Mouse (Mus musculus) ES-E14 (cell line): ENCODE results near the gene Dclk1.

ENCODE experiments used
- HCFC1 ChIP-seq: IDR thresholded peaks from 2 replicates; pipeline ENCODE4 v1.6.1; 2012; ENCODE audit warnings: low read length, inconsistent platforms, borderline replicate concordance; ENCODE audit not compliant: insufficient read depth
- MAFK ChIP-seq: IDR thresholded peaks from 2 replicates; pipeline ENCODE4 v1.6.1; 2014; ENCODE audit warnings: mild to moderate bottlenecking, low read depth, low read length, inconsistent platforms; ENCODE audit not compliant: insufficient read depth
- ZC3H11A ChIP-seq: IDR thresholded peaks from 2 replicates; pipeline ENCODE4 v1.6.1; 2012; ENCODE audit warnings: low read depth, mild to moderate bottlenecking, inconsistent platforms, low read length, borderline replicate concordance
- ZNF384 ChIP-seq: IDR thresholded peaks from 2 replicates; pipeline ENCODE4 v1.6.1; 2012; ENCODE audit warnings: low read depth, low read length, inconsistent platforms

DNA sequence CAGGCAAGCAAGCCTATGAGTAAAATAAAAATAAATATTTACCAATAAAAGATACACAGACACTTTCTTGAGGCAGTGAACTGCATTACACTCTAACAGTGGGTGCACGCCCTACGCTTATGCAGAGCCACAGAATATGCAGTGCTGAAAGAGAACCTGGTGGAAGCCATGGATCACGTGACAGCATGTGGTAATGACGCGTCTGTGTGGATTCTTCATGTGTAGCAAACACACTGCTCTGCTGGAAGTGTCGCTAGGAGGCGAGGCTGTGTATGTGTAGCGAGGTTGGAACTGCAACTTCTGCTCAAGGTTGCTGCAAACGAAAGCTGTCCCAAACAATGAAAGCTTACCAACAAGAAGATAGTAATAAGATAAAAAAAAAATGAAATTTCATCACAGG, 111.0 kb downstream of the Dclk1 start:
- TF ChIP-seq ZC3H11A (no peak), ZNF384 (no peak), HCFC1 (no peak), MAFK (no peak)
